Mouse (Mus musculus) kidney, adult 10 weeks (tissue): Measurements from ENCODE around the gene Scgb1b20. TPM values are rescaled to one million over a fixed set of nuclear protein-coding genes. Genes with fewer than 3 reads are reported as not detected.

Source experiments
- polyA plus RNA-seq: library from polyadenylated mRNA; stranded (reverse); fragments of 350-450 nt; fragmentation: Illumina TruSeq; extraction: RNeasy Lipid Tissue Mini Kit (QIAGEN cat#74804); gene quantifications from one replicate; pipeline ENCODE4 v1.2.3, GENCODE M21; 2014; ENCODE audit warnings: low read depth, low replicate concordance

Scgb1b20 gene
- not detected for polyA plus RNA-seq

GRCm38 (mm10) chr7:33372934-33373333 is at the start of gene Scgb1b20:
Gene Scgb1b20, plus strand, starts transcription at chr7:33373234.

GRCm38 (mm10) chr7:33366222-33366621 is 6.8 kb upstream of the Scgb1b20 start, which contains the start of gene Scgb2b20:
Gene Scgb2b20, minus strand, starts transcription at chr7:33366322.

Other genes with a start within 250 kb of the Scgb1b20 start
- gene Scgb2b18, start 199.4 kb upstream of the Scgb1b20 start, polyA plus RNA-seq, result not detected
- gene Scgb1b18, start 187.7 kb upstream of the Scgb1b20 start, polyA plus RNA-seq, result not detected
- not detected for gene Scgb2b19, start 92.9 kb upstream of the Scgb1b20 start, polyA plus RNA-seq
- not detected for gene Scgb1b19, start 85.9 kb upstream of the Scgb1b20 start, polyA plus RNA-seq
- gene Scgb2b20, start 6.9 kb upstream of the Scgb1b20 start, polyA plus RNA-seq, result not detected
- gene Scgb2b21, start 147.2 kb downstream of the Scgb1b20 start, polyA plus RNA-seq, result not detected